Mouse (Mus musculus) intestine, embryonic 16.5 days (tissue): ENCODE data around the gene Nme7. TPM values are rescaled to one million over a fixed set of nuclear protein-coding genes. Genes with fewer than 3 reads are reported as not detected.

Source experiments
- ATAC-seq: fragments of 200-750 bp; cut with Nextera tagmentation; 2 replicates; pipeline ENCODE4 v1.8.0; 2017; ENCODE audit warnings: moderate TSS enrichment, moderate library complexity
- H3K27ac ChIP-seq: fragments of 300-500 bp; sonication (generic); 2 replicates; pipeline ENCODE4 v1.5.1; 2014; ENCODE audit warnings: mild to moderate bottlenecking, low read length
- H3K27me3 ChIP-seq: fragments of 300-500 bp; sonication (generic); replicated peaks from 2 replicates; pipeline ENCODE4 v1.6.1; 2014; ENCODE audit warnings: low read length, control low read depth, mixed read lengths; ENCODE audit not compliant: control insufficient read depth, insufficient read depth
- H3K36me3 ChIP-seq: fragments of 300-500 bp; sonication (generic); 2 replicates; pipeline ENCODE4 v1.6.1; 2014; ENCODE audit warnings: low read length, control low read depth; ENCODE audit not compliant: control insufficient read depth, insufficient read depth
- H3K4me1 ChIP-seq: fragments of 300-500 bp; sonication (generic); 2 replicates; pipeline ENCODE4 v1.6.1; 2014; ENCODE audit warnings: low read length, control low read depth, mixed read lengths; ENCODE audit not compliant: control insufficient read depth, insufficient read depth
- H3K4me2 ChIP-seq: fragments of 300-500 bp; sonication (generic); 2 replicates; pipeline ENCODE4 v1.6.1; 2014; ENCODE audit warnings: low read depth, low read length, control low read depth
- H3K4me3 ChIP-seq: fragments of 300-500 bp; sonication (generic); 2 replicates; pipeline ENCODE4 v1.5.1; 2014; ENCODE audit warnings: mild to moderate bottlenecking, low read length
- H3K9ac ChIP-seq: fragments of 300-500 bp; sonication (generic); 2 replicates; pipeline ENCODE4 v1.6.1; 2014; ENCODE audit warnings: low read depth, low read length
- H3K9me3 ChIP-seq: fragments of 300-500 bp; sonication (generic); 2 replicates; pipeline ENCODE4 v1.6.1; 2016; ENCODE audit warnings: low read length, control low read depth; ENCODE audit not compliant: control insufficient read depth
- WGBS: fragments of 180-500 bp; shearing (Covaris S2); extraction: QIAGEN DNeasy Blood & Tissue Kit; methylation state at CpG from one replicate; pipeline ENCODE4 v1.1.7; 2014; 5-methylcytosine and 5-hydroxymethylcytosine counted together
- polyA plus RNA-seq: library from polyadenylated mRNA; unstranded; fragments of >200 nt; fragmentation: Nextera tagmentation; extraction: Ambion mirVana; gene quantifications from 2 replicates; pipeline ENCODE4 v1.2.1, GENCODE M21; 2015

The Nme7 gene
- polyA plus RNA-seq: 30.8 and 31.8 TPM in 2 replicates

DNA sequence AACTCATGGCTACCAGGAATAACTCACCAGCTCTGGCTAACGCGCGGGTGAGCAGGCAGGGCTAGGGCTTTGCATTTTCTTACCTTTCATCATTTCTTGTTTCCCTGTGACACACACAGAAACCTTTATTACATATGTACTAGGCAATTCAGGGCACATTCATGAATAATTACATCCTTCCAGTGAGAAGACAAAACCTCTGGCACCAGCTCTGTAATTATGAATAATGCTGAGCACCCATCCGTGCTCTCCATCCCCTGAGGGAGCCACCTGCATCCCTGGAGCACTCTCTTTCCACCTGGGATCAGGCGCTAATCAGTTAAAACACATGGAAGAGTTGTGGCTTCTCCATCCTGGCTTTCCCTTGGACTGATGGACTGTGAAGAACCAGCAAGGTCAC, at the start of gene Nme7:
Nme7 (plus strand) TSS at position 301 of the 400 bp plus-strand sequence.
- Histone ChIP-seq H3K9me3 (no peaks in the 10 kb centered on the region), H3K36me3 (peaks cover 9% of the 10 kb centered on the region), H3K4me1 (peaks cover 7% of the 10 kb centered on the region; the same call in 1 of the 2 replicates), H3K27ac (no peak within 1 kb of the TSS), H3K4me2 (no peak within 1 kb of the TSS), H3K27me3 (no peaks in the 10 kb centered on the region), H3K9ac (no peak within 1 kb of the TSS), H3K4me3 (no peak within 1 kb of the TSS)
- WGBS: 90% methylated on average over 5 of the region's 5 CpGs
- ATAC-seq: no peak

DNA sequence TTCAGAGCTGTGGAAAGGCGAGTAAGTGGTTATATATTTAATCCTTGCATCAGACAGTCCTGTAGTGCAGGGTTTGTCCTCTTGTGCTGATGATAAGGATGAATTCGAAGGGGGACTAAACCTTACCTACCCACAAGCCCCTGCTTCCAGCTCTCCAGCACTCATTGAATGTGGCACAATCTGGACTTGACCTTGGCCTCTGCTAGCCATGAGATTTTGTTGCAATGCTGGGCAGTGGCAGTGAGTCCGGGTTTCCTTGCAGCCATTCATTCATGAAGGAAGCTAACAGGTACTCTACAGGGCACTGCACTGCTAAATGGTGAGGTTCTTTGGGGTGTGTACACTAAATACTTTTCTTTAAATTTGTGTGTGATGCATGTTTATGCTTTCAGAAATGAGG, 49.1 kb upstream of the Nme7 start:
- Histone ChIP-seq H3K36me3 (peaks cover 3% of the 10 kb centered on the region), H3K4me3 (no peak overlapping the region), H3K4me1 (peaks cover 7% of the 10 kb centered on the region), H3K4me2 (no peak overlapping the region), H3K9me3 (no peaks in the 10 kb centered on the region), H3K27ac (no peak overlapping the region), H3K27me3 (no peaks in the 10 kb centered on the region), H3K9ac (no peak overlapping the region)
- 78% methylated on average over 3 of the region's 3 CpGs for WGBS
- ATAC-seq: no peak

DNA sequence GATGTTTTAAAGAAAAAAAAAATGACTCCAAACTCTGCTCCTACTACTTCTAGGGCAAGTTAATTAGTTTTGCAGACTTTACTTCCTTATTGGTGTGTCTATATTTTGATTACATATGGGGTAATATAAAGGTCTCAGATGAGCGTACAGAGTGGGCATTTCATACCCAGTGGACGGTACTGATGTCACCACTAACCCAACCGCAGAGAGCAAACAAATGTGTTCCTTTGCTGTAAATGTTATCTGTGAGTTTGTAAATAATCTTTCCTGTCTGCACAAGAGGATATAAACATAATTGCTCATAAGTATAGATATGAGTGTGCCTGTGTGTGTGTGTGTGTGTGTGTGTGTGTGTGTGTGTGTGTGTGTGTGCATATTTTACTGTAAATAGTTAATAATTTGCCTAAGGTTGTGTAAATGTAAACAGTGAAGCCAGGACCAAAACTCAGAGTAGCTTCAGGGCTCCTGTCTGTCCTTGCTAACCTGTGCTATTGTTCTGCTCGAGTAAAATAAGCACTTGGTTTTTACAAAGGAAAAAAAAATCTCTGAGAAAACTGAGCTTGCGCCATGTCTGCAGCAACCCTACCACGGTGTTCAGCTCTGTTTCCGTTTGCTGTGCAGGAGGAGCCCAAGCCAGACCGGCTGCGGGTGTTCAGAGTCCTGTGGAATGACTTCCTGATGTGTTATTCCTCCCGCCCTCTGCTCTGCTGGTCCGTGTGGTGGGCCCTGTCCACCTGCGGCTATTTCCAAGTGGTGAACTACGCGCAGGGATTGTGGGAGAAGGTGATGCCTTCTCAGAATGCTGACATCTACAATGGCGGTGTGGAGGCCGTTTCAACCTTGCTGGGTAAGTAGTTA, 43.5 kb upstream of the Nme7 start:
- WGBS: 65% methylated on average over 16 of the region's 16 CpGs
- no peaks in the 10 kb centered on the region for H3K27me3 ChIP-seq
- no peaks in the 10 kb centered on the region for H3K9me3 ChIP-seq
- peak overlapping the region; percentile 1; the same call in 1 of the 2 replicates for H3K4me2 ChIP-seq
- H3K4me1 ChIP-seq: no peaks in the 10 kb centered on the region
- no peak overlapping the region for H3K9ac ChIP-seq
- no peak overlapping the region for H3K4me3 ChIP-seq
- H3K36me3 ChIP-seq: peaks cover 9% of the 10 kb centered on the region
- peak overlapping the region; percentile 34 for H3K27ac ChIP-seq
- peak; percentile 84 for ATAC-seq

DNA sequence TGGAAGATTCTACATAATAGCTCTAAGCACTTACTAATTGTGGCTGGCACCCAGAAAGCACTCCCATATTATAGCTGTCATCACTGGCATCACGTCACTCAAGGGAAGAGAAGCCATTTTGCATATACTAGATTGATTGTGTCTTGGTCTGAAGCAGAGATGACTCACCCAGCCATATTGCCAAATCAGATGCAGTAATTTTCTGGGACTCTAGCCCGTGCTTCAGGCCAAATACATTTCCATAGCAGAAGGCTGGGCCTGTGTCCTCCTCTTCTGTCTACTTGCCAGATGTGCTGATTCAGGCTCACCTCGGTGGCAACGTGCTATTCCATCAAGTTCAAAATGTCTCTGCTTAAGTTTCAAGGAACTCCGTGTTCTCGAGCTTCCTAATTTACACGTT, 42.4 kb upstream of the Nme7 start:
- H3K27me3 ChIP-seq: no peaks in the 10 kb centered on the region
- no peaks in the 10 kb centered on the region for H3K4me1 ChIP-seq
- H3K36me3 ChIP-seq: peaks cover 9% of the 10 kb centered on the region
- H3K27ac ChIP-seq: no peak overlapping the region
- no peak overlapping the region for H3K9ac ChIP-seq
- no peak overlapping the region for H3K4me2 ChIP-seq
- 93% methylated on average over 7 of the region's 7 CpGs for WGBS
- no peak overlapping the region for H3K4me3 ChIP-seq
- no peaks in the 10 kb centered on the region for H3K9me3 ChIP-seq
- no peak for ATAC-seq

DNA sequence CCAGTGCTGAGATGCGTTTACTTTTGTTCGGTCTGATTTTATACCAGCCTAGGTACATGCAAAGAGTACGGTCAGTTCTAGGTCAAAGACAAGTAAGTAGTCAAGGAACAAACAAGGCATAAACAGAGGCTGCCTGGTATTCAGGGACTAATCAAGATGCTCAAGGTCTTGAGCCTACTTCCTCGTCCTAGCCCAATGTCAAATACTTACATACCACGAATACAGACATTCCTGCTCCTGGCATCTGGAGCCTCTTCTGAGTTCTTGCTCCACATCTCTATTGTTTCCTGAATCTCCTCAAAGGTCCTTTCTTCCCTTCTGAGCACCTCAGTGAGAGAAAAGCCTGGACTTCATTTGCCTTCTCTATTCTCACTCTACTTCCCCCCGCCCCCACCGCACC, 33.0 kb upstream of the Nme7 start:
- WGBS: 89% methylated on average over 7 of the region's 7 CpGs
- H3K4me2 ChIP-seq: no peak overlapping the region
- no peaks in the 10 kb centered on the region for H3K27me3 ChIP-seq
- H3K36me3 ChIP-seq: no peaks in the 10 kb centered on the region
- no peaks in the 10 kb centered on the region for H3K9me3 ChIP-seq
- H3K9ac ChIP-seq: no peak overlapping the region
- H3K27ac ChIP-seq: no peak overlapping the region
- H3K4me3 ChIP-seq: no peak overlapping the region
- ATAC-seq: no peak
- no peaks in the 10 kb centered on the region for H3K4me1 ChIP-seq

DNA sequence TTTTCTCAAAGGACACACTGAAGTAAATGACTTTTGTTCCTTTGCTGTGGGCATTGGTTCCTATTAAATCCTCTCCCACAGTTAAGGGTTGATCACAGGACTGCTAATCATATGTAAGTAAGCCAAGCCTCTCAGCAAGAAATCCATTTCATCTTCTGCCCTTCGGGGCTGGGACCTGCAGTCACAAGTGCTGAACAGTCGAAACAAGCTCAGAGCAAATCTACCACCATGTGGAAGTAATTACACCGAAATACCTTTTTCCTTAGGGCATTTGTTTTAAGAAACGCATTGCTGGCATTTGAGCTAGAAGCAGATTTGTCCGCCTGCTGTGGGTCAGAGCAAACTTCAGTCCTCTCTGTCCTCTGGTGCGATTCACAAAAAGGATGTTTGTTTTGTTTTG, 30.3 kb upstream of the Nme7 start:
- WGBS: 78% methylated on average over 6 of the region's 6 CpGs
- Histone ChIP-seq H3K9ac (no peak overlapping the region), H3K27me3 (no peaks in the 10 kb centered on the region), H3K4me2 (no peak overlapping the region), H3K27ac (no peak overlapping the region), H3K9me3 (no peaks in the 10 kb centered on the region), H3K4me1 (no peaks in the 10 kb centered on the region), H3K4me3 (no peak overlapping the region), H3K36me3 (no peaks in the 10 kb centered on the region)
- ATAC-seq: no peak

DNA sequence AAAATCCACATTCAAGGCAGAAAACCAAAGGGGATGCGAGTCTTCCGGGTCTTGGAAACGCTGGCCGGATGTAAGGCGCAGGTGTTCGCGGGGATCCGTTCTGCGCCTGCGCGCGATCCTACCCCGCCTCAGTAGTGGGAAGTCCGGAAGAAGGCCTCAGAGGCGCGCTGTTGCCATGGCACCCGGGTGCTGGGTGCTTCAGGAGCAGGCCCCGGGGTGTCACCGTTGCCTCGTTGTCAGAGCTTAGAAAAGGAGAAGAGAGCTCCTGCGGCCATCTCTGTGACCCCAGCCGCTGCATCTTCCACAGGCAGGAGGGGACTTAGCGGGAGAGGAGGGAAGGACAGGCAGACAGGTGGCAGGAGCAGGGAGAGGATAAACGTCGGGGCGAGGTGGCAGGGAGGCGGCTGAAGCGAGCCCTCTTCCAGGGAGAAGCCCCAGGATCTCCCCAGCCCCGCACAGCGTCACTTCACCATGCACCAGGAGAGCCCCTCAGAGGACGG, 28.4 kb upstream of the Nme7 start, which contains the start of gene Ccdc181:
Ccdc181 (plus strand) TSS at position 131 of the 500 bp plus-strand sequence.
- H3K9ac ChIP-seq: peak within 1 kb of the TSS; percentile 68
- no peaks in the 10 kb centered on the region for H3K9me3 ChIP-seq
- H3K4me3 ChIP-seq: peak within 1 kb of the TSS; percentile 63
- H3K4me2 ChIP-seq: peak within 1 kb of the TSS; percentile 88
- peak within 1 kb of the TSS; percentile 37 for H3K27ac ChIP-seq
- peak; percentile 100 for ATAC-seq
- H3K36me3 ChIP-seq: no peaks in the 10 kb centered on the region
- WGBS: under 1% methylated on average over 31 of the region's 31 CpGs
- no peaks in the 10 kb centered on the region for H3K27me3 ChIP-seq
- H3K4me1 ChIP-seq: no peaks in the 10 kb centered on the region

DNA sequence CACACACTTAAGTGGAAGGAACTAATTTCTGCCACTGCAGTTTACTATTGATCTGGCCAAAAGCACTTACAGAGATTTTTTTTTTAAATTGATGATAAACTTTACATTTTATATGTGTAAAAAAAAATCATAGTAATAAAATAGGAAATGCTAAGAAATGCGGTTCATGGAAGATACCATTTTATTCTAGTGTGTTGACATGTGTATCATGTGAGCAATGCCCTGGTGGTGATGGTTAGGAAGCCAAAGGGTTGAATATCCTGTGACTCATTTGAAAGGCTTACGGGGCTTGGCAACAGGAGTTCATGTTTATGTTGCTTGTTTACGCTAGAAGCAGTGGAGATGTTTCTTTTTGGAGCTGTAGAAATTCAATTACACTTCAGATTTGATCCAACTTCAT, 27.4 kb upstream of the Nme7 start:
- H3K4me3 ChIP-seq: no peak overlapping the region
- ATAC-seq: no peak

DNA sequence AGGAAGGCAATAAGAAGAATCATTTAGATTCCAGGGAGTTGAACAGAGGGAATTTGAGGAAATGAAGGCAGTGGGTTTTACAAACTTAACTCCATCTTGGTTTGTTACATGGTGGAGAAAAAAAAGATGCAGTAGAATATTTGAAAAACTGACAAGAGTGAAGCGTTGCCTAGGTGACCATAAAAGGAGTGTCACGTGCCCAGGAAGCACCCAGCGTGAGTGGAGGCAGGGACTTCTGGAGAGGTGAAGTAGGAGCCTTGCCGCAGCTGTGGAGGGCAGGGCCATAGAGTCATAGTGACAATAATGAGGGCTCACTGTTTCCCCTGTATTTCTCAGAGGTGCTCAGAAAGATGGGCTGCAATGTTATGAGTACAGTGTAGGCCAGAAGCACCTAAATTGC, 24.6 kb upstream of the Nme7 start:
- H3K36me3 ChIP-seq: no peaks in the 10 kb centered on the region
- WGBS: 69% methylated on average over 4 of the region's 4 CpGs
- no peak overlapping the region for H3K4me2 ChIP-seq
- H3K27ac ChIP-seq: no peak overlapping the region
- H3K27me3 ChIP-seq: no peaks in the 10 kb centered on the region
- no peak for ATAC-seq
- no peaks in the 10 kb centered on the region for H3K9me3 ChIP-seq
- H3K9ac ChIP-seq: no peak overlapping the region
- H3K4me1 ChIP-seq: no peaks in the 10 kb centered on the region
- no peak overlapping the region for H3K4me3 ChIP-seq

More for the DNA sequence above, 27.4 kb upstream of the Nme7 start:
- Histone ChIP-seq H3K9me3 (no peaks in the 10 kb centered on the region), H3K4me1 (no peaks in the 10 kb centered on the region), H3K9ac (no peak overlapping the region), H3K4me2 (no peak overlapping the region), H3K27me3 (no peaks in the 10 kb centered on the region), H3K27ac (no peak overlapping the region), H3K36me3 (no peaks in the 10 kb centered on the region)
- WGBS: 85% methylated on average over 3 of the region's 3 CpGs
